Mouse (Mus musculus) CD4-positive helper T cell, adult 2 months (primary cell): ENCODE results near the gene Myrfl.

Experiments used
- DNase-seq: peaks from one replicate; pipeline ENCODE4 v3.0.0-alpha.2; 2012; ENCODE audit warnings: low read depth, missing footprints, low spot score

The Myrfl gene

DNA sequence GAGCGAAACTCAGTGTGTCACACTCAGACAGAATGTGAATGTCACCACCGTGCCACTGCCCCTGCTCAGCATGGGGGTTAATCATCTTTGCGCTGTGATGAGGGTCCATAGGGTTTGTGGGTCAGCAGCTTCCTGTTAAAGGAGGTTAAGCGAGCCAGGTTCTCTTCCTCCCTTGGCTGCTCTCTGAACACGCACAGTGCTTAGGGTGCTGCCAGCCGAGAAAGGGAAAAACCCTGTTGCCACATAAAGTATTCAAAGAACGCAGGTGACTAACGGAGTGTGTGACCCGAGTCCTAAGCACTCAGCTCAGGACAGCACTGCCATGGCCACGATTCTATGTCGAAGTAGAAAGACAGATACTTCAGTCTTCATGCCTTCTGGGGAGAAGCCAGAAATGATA is 69.4 kb downstream of the Myrfl start:
- DNase-seq: no peak

GRCm38 (mm10) chr10:116815311-116816060 is 81.2 kb downstream of the Myrfl start:
- DNase-seq: no peak

GRCm38 (mm10) chr10:116813150-116813549 is 83.6 kb downstream of the Myrfl start:
- DNase-seq: no peak

- DNase-seq: no peak
These were observed 86.0 kb downstream of the Myrfl start for GRCm38 (mm10) chr10:116810738-116811137.

DNA sequence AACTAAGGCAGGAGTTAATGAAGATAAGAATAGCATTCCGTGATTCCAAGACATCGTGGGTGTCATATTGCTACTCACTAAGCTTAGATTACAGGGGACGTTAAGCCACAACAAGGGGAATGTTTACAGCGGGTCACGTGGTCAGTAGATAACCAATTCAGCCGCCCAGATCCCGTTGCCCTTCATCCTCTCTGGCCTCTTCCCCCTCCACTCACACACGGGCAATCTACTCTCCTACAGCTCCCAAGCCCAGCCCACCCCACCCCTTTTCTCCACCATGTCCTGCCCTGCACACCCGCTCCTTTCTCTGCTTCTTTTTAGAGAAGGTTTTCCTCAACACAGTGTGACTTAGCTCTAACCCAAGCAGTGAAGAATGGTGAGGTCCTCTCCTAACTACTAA is 87.3 kb downstream of the Myrfl start:
- DNase-seq: no peak

DNA sequence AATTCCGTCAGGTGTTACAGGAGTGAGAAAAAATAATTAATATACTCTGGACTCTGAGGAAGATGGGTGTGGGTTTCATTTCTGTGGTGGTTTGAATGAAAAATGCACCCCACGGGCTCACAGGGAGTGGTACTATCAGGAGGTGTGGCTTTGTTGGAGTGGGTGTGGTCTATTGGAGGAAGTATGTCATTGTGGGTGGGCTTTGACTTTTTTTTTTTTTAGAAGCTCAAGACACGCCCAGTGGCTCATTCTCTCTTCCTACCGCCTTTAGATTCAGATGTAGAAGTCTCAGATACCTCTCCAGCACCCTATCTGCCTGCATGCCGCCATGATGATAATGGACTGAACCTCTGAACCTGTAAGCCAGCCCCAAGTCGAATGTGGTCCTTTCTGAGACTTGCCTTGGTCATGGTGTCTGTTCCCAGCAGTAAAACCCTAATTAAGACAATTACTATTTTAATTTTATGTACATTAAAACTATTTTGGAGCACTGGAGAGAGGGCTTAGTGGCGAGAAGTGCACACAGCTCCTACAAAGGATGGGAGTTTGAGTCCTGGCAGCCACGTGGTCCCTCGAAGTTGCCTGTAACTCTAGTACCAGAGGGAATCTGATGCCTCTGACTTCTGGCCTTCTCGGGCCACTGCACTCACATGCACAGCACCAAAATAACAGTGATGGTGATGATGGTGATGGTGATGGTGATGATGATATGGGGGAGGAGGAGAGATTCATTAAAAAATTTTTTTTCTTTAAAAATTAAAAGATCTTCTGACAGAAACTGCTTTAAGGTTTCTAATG is 88.0 kb downstream of the Myrfl start:
- no peak for DNase-seq

- no peak for DNase-seq
These were observed 94.4 kb downstream of the Myrfl start for GRCm38 (mm10) chr10:116802178-116802794.

DNA sequence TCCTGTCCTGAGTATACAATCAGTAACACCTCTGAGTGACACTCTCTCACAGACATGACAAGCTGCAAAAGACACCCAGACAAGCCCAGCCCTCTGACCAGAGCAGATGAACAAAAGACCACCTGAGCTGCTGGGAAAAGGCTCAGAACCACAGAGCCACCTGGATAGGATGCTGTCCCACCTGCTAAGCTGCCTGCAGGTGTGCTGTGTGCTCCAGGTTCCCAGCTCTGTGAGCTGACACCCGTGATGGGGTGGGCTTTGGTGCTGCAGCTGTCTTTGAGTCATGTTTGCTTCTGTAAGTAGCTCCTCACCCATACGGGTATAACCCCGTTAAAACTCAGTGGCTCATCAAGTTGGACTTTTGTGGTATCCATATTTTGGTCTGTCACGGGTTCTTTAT is 95.4 kb downstream of the Myrfl start:
- no peak for DNase-seq

DNA sequence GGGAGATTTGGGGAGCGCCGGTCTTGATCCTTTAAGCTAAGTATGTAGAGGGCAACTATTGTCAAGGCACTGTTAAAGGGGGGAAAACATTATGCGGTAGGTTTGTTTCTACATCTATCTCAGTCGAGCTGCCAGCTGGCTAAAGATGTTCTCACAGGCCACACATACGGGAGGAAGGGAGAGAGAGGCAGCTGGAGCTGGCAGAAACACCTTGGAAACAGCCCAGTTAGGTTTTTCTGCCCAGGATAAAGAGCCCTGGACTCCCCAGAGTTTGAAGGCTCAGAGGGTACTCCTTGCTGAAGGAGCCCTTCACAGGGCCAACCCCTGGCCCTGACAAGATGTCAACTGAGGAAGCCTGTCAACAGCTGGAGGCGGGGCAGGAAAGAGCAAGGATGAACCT is 100.7 kb downstream of the Myrfl start:
- DNase-seq: no peak

DNA sequence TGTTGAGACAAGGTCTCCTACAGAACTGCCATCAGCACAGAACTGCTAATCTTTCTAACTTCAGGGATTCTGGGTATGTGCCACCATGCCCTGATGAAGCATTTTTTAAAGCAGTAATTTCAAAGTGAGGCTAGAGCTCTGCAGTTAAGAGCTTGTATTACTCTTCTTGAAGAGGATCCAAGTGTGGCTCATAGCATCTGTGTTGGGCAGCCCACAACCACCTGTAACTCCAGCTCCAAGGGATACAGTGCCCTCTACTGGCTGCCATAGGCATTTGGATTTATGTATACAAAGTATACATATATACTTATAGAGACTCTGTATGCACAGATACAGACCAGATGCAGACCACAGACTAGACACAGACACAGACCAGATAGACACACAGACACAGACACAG is 107.6 kb downstream of the Myrfl start:
- peak; percentile 29 for DNase-seq

DNA sequence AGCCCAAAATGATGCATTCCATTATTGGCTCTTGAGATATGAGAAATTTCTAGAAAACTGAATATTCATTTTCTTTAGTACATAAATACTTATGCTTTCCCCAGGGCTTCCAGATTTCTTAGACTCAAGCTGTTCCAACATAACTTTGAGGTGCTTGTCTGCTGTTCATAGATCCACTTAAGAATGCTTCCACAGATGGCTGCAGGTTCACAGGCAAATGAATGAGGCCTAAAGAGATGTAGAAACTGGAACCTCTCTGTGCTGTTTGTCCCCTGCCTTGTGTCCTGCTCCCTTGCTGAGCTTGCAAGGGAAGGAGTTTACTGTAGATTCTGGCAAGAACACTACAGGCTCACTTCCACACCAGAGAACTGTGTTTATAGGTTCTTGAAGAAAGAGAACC is 108.3 kb downstream of the Myrfl start:
- no peak for DNase-seq

- no peak for DNase-seq
These were observed 112.6 kb downstream of the Myrfl start for GRCm38 (mm10) chr10:116784098-116784497.

DNA sequence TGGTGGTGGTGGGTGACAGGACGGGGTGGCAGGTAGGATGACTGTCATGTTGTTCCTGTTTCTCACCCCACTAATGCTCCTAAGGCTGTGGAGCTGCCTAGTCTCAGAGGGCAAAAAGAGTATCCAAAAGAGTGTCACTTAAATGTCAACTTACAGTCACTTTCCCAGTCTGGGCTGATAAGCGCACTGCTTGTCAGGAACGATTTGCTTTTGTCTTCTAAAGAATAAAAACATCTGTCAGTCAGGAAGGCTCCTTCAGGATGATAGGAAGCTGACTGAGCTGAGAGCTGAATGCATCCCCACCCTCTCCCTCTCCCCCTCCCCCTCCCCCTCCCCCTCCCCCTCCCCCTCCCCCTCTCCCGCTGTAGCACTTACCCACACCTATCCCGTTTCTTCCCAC is 113.7 kb downstream of the Myrfl start:
- DNase-seq: no peak

GRCm38 (mm10) chr10:116777947-116778346 is 118.8 kb downstream of the Myrfl start:
- no peak for DNase-seq

GRCm38 (mm10) chr10:116776846-116777245 is 119.9 kb downstream of the Myrfl start:
- no peak for DNase-seq

DNA sequence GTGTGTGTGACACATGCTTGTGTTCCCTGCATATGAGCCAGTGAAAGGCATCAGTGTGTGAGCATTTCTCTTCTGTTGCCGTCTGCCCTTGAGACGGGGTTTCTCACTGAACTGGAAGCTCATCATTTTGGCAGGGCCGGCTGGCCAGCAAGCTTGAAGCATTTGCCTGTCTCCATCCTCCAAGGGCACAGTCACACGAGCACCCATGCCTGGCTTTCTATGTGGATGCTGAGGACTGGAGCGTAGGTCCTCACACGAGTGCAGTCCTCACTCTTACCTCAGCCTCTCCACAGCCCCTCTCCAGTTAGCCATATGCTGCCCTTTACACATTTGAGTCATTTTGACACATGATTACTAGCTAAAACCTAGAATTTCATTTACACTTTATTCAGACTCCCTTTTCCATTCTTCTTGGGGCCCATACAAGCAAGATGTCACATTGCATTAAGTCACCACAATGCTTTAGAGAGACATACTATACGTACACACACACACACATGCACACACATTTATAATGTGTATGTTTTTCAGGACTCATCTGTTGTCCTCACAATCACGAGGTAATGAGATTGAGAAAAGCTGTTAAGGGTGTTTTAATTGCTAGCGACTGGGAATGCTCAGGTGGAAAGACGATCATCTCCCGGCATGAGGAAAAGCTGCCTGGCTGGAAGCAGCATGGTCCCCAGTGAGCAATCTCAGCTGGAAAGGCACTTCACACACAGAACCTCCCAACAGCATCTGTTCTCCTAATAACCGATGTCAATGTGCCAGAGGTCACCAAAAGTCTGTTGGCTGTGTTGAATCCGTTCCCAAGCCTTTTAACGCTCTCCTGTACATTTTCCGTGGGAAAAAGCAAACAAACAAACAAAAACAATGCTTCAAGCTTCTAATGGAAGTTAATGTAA is 122.6 kb downstream of the Myrfl start:
- DNase-seq: no peak

DNA sequence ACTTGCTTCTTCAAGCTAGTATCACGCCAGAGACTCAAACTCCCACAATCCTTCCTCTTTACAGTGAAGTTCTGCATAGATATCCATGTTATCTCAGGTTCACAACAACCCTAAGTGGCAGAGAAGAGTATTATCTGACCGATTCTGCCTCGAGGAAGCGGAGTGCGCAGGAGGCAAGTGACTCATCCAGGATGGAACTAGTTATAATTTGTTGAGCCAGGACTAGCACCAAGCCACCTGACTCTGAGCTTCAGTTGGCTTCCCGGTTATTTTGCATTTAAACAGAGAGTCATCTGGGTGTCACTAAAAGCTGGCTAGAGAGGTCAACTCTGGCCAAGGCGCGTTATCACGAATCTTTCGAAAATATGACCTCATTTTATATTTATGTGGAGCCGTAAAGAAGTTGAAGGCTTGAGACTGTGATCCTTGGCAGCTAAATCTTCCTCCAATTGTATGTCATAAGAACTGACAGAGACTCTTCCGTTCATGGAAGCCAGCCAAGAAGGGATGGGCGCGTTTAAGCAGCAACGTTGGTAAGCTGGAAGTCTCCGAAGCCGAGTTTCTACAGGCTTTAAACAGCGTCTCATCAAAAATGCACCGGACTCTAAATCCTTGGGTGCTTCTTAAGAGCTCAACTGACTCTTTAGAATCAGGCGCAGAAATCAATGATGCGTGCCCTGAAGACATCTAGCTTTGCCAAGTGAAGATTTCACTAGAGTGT is 125.3 kb downstream of the Myrfl start:
- no peak for DNase-seq

DNA sequence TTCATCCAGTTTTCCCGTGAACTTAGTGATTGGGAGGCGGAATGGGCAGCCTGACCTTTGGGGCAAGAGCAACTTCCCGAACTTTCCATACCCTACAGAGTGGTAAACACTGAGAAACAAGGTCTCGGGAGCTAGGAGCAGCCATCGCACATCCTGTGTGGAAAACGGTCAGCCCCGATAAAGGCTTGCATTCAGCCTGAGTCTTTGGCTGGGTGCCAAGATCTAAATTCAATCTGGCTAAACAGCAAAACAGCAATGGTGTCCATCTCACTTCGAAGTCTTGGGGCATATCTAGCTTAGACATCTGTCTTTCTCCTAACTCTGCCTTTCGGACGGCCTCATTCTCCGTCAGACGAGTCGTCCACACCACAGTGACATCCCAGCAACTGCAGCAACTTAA is 128.1 kb downstream of the Myrfl start:
- DNase-seq: no peak

DNA sequence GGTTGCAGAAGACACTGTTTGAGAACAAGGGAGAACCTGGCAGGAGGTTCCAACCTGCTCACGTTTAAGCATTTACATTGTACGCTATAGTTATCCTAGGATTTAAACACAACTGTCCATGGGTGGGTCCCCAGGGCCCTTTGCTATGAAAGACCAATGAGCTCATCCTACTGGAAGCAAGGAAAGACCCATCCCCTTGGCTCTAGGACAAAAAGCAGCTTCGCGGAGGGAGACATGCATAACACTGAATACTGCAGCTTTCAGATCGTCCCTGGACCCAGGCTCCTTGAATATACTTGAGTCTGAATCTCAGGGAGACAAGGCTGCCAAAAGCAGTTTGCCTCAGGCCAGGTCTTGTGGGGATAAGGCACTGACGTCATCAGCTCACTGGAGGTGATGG is 130.2 kb downstream of the Myrfl start:
- no peak for DNase-seq

GRCm38 (mm10) chr10:116761476-116762068 is 135.1 kb downstream of the Myrfl start:
- DNase-seq: no peak

GRCm38 (mm10) chr10:116760561-116760960 is 136.2 kb downstream of the Myrfl start:
- DNase-seq: no peak
